Mouse (Mus musculus) intestine, postnatal 0 days (tissue): ENCODE results near the gene Meis3. TPM values are rescaled to one million over a fixed set of nuclear protein-coding genes. Genes with fewer than 3 reads are reported as not detected.

Experiments
- ATAC-seq: fragments of 200-750 bp; cut with Nextera tagmentation; 2 replicates; pipeline ENCODE4 v1.8.0; 2017; ENCODE audit warnings: mild to moderate bottlenecking, moderate TSS enrichment, moderate library complexity
- H3K27ac ChIP-seq: fragments of 300-500 bp; sonication (generic); 2 replicates; pipeline ENCODE4 v1.5.1; 2014; ENCODE audit warnings: mild to moderate bottlenecking, low read depth, low read length, moderate library complexity
- H3K27me3 ChIP-seq: fragments of 300-500 bp; sonication (generic); replicated peaks from 2 replicates; pipeline ENCODE4 v1.6.1; 2014; ENCODE audit warnings: low read length, mixed read lengths; ENCODE audit not compliant: control insufficient read depth, insufficient read depth
- H3K36me3 ChIP-seq: fragments of 300-500 bp; sonication (generic); 2 replicates; pipeline ENCODE4 v1.6.1; 2014; ENCODE audit warnings: mild to moderate bottlenecking, moderate library complexity; ENCODE audit not compliant: control insufficient read depth, insufficient read depth
- H3K4me1 ChIP-seq: fragments of 300-500 bp; sonication (generic); replicated peaks from 2 replicates; pipeline ENCODE4 v1.6.1; 2014; ENCODE audit warnings: antibody characterized with exemption, low read length, mixed read lengths; ENCODE audit not compliant: control insufficient read depth, insufficient read depth
- H3K4me2 ChIP-seq: fragments of 300-500 bp; sonication (generic); replicated peaks from 2 replicates; pipeline ENCODE4 v1.6.1; 2014; ENCODE audit warnings: low read depth, mild to moderate bottlenecking, moderate library complexity
- H3K4me3 ChIP-seq: fragments of 300-500 bp; sonication (generic); 2 replicates; pipeline ENCODE4 v1.5.1; 2014; ENCODE audit warnings: low read depth, low read length
- H3K9ac ChIP-seq: fragments of 300-500 bp; sonication (generic); 2 replicates; pipeline ENCODE4 v1.6.1; 2014; ENCODE audit warnings: mild to moderate bottlenecking, low read depth, low read length
- H3K9me3 ChIP-seq: fragments of 300-500 bp; sonication (generic); 2 replicates; pipeline ENCODE4 v1.6.1; 2016; ENCODE audit warnings: mixed run types; ENCODE audit not compliant: control insufficient read depth
- CTCF ChIP-seq: sonication (generic); IDR thresholded peaks from 2 replicates; pipeline ENCODE4 v1.5.1; 2016; ENCODE audit warnings: low read depth, mild to moderate bottlenecking, control low read depth, antibody characterized with exemption, moderate library complexity
- WGBS: fragments of 180-500 bp; shearing (Covaris S2); extraction: QIAGEN DNeasy Blood & Tissue Kit; methylation state at CpG from one replicate; pipeline ENCODE4 v1.1.7; 2014; 5-methylcytosine and 5-hydroxymethylcytosine counted together
- polyA plus RNA-seq: library from polyadenylated mRNA; unstranded; fragments of >200 nt; fragmentation: Nextera tagmentation; extraction: Ambion mirVana; gene quantifications from 2 replicates; pipeline ENCODE4 v1.2.1, GENCODE M21; 2015

The Meis3 gene
- polyA plus RNA-seq, 1 experiment from 2014 or later, result 18.0 TPM

- no peaks in the 10 kb centered on the region for H3K4me1 ChIP-seq
- ATAC-seq, result peak; percentile 5; the same call in 1 of the 2 replicates
- 90% methylated on average over 13 of the region's 13 CpGs for WGBS
- peak overlapping the region; percentile 69 for H3K27ac ChIP-seq
- H3K9ac ChIP-seq, result no peak overlapping the region
- H3K36me3 ChIP-seq, result peaks cover 57% of the 10 kb centered on the region
- no peaks in the 10 kb centered on the region for H3K9me3 ChIP-seq
- no peaks in the 10 kb centered on the region for H3K27me3 ChIP-seq
- no peak overlapping the region for H3K4me2 ChIP-seq
- no peak for TF ChIP-seq CTCF
- H3K4me3 ChIP-seq, result no peak overlapping the region
Measured at GRCm38 (mm10) chr7:16203505-16203903, 28.6 kb downstream of the Meis3 start.

GRCm38 (mm10) chr7:16204791-16205190, 29.9 kb downstream of the Meis3 start:
- TF ChIP-seq CTCF, result no peak
- no peaks in the 10 kb centered on the region for H3K9me3 ChIP-seq
- H3K9ac ChIP-seq, result no peak overlapping the region
- H3K4me1 ChIP-seq, result no peaks in the 10 kb centered on the region
- H3K4me2 ChIP-seq, result no peak overlapping the region
- no peak overlapping the region for H3K27ac ChIP-seq
- 74% methylated on average over 9 of the region's 9 CpGs for WGBS
- ATAC-seq, result no peak
- H3K36me3 ChIP-seq, result peaks cover 60% of the 10 kb centered on the region
- H3K27me3 ChIP-seq, result no peaks in the 10 kb centered on the region
- H3K4me3 ChIP-seq, result no peak overlapping the region

- no peak for ATAC-seq
- no peaks in the 10 kb centered on the region for H3K9me3 ChIP-seq
- no peak for TF ChIP-seq CTCF
- 88% methylated on average over 7 of the region's 7 CpGs for WGBS
- H3K27me3 ChIP-seq, result no peaks in the 10 kb centered on the region
- no peak overlapping the region for H3K9ac ChIP-seq
- H3K27ac ChIP-seq, result peak overlapping the region; percentile 15; the same call in 1 of the 2 replicates
- no peak overlapping the region for H3K4me2 ChIP-seq
- H3K4me1 ChIP-seq, result no peaks in the 10 kb centered on the region
- no peak overlapping the region for H3K4me3 ChIP-seq
- H3K36me3 ChIP-seq, result peaks cover 56% of the 10 kb centered on the region
Measured at GRCm38 (mm10) chr7:16207076-16207475, 32.2 kb downstream of the Meis3 start.

- 84% methylated on average over 10 of the region's 10 CpGs for WGBS
- no peaks in the 10 kb centered on the region for H3K27me3 ChIP-seq
- ATAC-seq, result no peak
Measured at GRCm38 (mm10) chr7:16207496-16207895, 32.6 kb downstream of the Meis3 start.

GRCm38 (mm10) chr7:16208781-16209665, 34.1 kb downstream of the Meis3 start:
- Histone ChIP-seq H3K27ac (0 out of 2 replicates have a peak overlapping the region, but pooled peaks have one; percentile 21), H3K27me3 (no peaks in the 10 kb centered on the region), H3K9ac (no peak overlapping the region), H3K4me3 (no peak overlapping the region), H3K36me3 (peaks cover 62% of the 10 kb centered on the region), H3K4me2 (no peak overlapping the region), H3K4me1 (no peaks in the 10 kb centered on the region), H3K9me3 (no peaks in the 10 kb centered on the region)
- WGBS, result 69% methylated on average over 21 of the region's 21 CpGs
- TF ChIP-seq CTCF, result no peak
- ATAC-seq, result no peak

More at GRCm38 (mm10) chr7:16207496-16207895, 32.6 kb downstream of the Meis3 start:
- Histone ChIP-seq H3K4me1 (no peaks in the 10 kb centered on the region), H3K27ac (peak overlapping the region; percentile 15; the same call in 1 of the 2 replicates), H3K36me3 (peaks cover 54% of the 10 kb centered on the region), H3K9me3 (no peaks in the 10 kb centered on the region), H3K4me3 (no peak overlapping the region), H3K9ac (no peak overlapping the region), H3K4me2 (no peak overlapping the region)
- TF ChIP-seq CTCF, result no peak

- no peak overlapping the region for H3K27ac ChIP-seq
- H3K4me3 ChIP-seq, result no peak overlapping the region
- H3K27me3 ChIP-seq, result no peaks in the 10 kb centered on the region
- 79% methylated on average over 12 of the region's 12 CpGs for WGBS
- no peak for ATAC-seq
- no peaks in the 10 kb centered on the region for H3K4me1 ChIP-seq
- H3K9me3 ChIP-seq, result no peaks in the 10 kb centered on the region
- peaks cover 65% of the 10 kb centered on the region for H3K36me3 ChIP-seq
- H3K9ac ChIP-seq, result no peak overlapping the region
- peak; percentile 55 for TF ChIP-seq CTCF
- H3K4me2 ChIP-seq, result no peak overlapping the region
Measured at GRCm38 (mm10) chr7:16210862-16211365, 36.0 kb downstream of the Meis3 start.
